Mouse (Mus musculus) right cerebral cortex, postnatal 10 days (tissue): ENCODE measurements around the gene Epop.
"Not testable (repeated sequence)": the region's sequence is repeated elsewhere in the genome, so short reads cannot be mapped to it uniquely, and the experiment has no call there.

Experiments
- DNase-seq, 2 experiments: peaks; one replicate each; pipeline ENCODE4 v3.0.0; 2021; ENCODE audit warnings: low spot score in 2 of 2

Gene Epop

GRCm38 (mm10) chr11:97660734-97661647, 31.5 kb upstream of the Epop start:
- no peak for DNase-seq

DNA sequence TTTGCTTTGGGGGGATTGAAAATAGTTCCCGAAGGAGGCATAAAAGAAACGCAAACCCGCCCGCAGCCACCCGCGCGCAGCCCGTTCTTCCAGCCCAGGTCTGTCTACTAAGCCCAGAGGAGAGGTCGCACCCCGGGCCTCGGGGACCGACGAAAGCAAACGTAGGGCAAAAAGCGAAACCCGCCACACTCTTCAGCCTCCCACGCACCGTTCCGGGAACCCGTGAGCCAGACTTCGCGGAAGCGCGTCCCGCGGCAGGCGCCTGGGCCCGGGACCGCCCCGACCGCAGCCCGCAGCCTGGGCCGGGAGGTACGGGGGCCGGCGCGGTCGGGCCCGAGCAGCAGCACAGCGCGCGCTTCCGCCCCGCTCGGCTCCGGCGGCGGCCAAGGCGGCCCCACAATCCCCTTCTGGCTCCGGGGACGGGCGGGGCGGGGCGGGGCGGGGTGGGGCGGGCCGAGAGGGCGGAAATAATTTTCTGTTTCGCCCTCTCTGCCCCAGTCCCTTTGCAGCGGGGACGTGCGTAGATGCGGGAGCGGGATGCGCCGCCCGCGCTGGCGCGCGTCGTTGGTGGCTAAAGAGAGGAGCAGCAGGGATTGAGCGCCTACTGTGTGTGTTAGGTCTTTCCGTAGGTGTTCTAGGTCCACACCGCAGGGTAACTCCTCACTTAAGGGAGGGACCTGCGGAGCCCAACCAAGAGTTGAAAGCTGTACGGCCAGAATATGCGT, 30.6 kb upstream of the Epop start:
- DNase-seq = peak; percentile 74 to 80

- no peak for DNase-seq
These were observed 29.9 kb upstream of the Epop start for GRCm38 (mm10) chr11:97659267-97659989.

GRCm38 (mm10) chr11:97658751-97659266, 29.3 kb upstream of the Epop start:
- DNase-seq = no peak

GRCm38 (mm10) chr11:97657967-97658366, 28.5 kb upstream of the Epop start:
- DNase-seq = not testable (repeated sequence)

- no peak for DNase-seq
These were observed 27.9 kb upstream of the Epop start for GRCm38 (mm10) chr11:97657184-97657945.

DNA sequence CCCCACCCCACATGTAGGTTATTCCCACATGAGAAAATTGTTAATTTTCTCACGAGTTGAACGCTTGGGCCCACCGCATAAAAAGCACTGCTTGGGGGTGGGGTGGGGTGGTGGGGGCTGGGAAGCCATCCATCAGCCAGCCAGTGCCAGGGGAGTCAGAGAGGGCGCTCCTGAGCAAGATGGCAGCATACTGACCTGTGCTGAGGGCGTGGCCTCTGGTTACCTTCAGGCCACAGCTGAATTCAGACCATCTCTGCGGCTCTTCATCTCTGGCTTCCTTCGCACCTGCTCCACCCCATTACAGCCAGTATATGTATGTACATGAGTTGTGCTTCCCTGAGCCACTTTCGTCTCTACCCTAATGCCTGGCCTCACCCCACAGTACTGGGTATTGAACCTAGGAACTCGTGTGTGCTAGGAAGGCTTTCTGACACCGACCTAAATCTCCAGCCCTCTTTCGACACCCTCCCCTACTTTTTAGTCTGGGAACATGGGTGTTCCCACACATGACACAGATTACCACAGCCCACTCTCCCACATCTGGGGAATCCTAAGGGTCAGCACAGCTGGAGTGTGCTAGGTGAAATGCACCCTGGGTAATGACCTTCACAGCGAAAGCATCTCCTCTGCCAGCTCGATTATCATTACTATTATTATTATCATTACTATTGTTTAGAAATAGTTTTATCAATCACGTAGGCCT, 26.9 kb upstream of the Epop start:
- no peak for DNase-seq

DNA sequence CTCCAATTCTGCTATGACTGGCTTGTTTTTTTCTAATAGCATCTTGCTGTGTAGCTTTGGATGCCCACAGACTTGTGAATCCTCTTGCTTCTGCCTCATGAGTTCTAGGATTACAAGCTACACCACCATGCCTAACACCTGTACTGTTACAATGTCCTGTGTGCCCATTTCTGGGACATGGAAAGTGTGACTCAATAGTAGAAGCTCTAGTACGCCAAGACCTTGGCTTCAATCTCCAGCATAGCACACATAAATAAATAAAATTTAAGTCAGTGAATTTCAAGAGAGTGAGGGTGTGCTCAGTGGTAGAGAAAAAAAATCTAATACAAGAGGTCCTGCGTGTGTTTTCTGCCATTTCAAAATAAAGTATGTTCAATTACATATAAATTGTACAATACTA, 24.7 kb upstream of the Epop start:
- no peak for DNase-seq

DNA sequence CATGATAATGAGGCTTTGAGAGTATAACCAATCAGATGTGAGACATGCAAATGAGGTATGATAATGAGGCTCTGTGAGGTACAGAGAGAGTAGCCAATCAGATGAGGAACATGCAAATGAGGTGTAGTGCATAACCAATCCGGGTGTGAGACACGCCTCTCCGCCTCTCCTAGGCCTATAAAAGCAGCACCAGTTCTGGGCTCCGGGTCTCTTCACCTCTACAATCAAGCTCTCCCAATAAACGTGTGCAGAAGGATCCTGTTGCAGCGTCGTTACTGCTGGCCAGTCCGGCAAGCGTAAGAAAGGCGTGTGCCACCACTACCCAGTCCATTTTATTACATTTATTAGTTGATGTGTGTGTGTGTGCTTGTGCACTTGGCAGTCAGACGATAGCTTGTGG, 23.9 kb upstream of the Epop start:
- not testable (repeated sequence) for DNase-seq

DNA sequence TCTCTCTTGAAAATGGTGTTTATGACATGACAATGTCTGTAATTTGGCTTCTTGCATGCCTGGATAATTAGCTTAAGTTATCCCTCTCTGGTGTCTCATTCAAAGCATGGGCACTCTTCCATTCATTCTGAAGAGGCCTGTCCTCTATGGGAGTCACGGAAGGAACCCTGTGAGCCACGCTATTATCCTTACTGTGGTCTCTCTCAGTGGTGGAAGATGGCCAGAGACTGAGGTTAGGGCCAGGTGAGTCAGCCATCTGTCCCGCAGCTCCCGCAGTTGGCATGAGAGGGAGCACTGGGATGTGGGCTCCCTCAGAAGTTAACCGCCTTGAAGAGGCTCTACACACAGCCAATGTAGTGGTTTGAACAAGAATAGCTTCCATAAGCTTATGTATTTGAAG, 20.8 kb upstream of the Epop start:
- DNase-seq = no peak

DNA sequence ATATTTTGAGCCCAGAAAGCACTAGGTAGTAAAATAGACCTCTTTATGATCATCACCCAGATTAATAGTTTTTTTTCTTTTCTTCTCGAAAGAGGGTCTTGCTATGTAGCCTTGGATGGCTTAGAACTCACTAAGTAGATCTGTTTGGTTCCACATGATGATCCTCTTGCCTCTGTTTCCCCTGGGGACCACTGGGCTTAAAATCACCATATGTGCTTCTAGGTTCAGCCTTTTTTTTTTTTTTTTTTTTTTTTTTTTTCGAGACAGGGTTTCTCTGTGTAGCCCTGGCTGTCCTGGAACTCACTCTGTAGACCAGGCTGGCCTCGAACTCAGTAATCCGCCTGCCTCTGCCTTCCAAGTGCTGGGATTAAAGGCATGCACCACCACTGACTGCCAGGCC, 19.0 kb upstream of the Epop start:
- DNase-seq = not testable (repeated sequence)

- DNase-seq = peak; percentile 58 to 73
These were observed 15.3 kb upstream of the Epop start for GRCm38 (mm10) chr11:97644834-97645233.

DNA sequence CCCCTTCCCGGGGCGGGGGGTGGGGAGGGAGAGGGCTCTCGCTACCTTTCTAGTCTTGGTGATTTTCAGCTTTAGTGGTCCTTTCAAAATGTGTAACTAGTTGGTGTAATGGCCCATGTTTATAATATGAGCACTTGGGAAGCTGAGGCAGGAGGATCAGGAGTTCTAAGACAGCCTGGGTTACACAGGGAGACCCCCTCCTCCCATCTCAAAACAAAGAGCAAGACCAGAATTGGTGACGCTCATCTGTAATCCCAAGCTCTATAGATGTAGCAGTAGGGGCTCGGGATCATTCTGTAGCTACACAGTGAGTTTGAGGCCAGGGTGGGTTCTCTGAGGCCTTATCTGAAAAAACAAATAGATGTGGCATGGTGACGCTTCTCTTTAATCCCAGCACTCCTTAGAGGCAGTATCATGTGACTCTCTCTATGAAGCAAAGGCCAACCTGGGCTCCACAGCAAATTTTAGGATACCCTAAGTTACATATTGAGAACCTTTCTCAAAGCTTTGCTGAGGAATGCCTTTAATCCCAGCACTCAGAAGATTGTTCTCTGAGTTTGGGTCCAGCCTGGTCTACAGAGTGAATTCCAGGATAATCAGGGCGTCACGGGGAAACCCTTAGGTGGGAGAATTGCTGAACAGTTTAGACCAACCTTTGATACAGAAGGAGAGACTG, 14.0 kb upstream of the Epop start:
- DNase-seq = no peak

- no peak for DNase-seq
These were observed 13.2 kb upstream of the Epop start for GRCm38 (mm10) chr11:97642746-97643145.

DNA sequence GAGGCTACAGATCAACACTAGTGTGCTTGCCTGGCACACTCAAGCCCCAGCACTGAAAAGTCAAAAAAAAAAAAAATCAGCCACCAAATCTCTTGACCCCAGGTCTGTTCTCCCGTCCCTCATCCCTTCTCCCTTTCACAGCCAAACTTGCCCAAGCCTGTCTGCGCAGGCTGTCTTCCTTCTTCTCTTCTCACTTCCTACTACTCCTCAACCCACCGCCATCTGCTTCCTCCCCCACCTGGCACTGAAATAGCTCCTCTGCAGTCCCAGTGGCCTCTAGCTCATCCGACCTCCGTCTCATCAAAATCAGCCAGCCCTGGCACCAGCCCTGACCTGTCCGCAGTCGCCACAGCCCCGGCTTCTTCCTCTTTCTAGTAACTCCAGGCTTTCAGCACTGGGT, 12.2 kb upstream of the Epop start:
- peak; percentile 71 to 86 for DNase-seq

DNA sequence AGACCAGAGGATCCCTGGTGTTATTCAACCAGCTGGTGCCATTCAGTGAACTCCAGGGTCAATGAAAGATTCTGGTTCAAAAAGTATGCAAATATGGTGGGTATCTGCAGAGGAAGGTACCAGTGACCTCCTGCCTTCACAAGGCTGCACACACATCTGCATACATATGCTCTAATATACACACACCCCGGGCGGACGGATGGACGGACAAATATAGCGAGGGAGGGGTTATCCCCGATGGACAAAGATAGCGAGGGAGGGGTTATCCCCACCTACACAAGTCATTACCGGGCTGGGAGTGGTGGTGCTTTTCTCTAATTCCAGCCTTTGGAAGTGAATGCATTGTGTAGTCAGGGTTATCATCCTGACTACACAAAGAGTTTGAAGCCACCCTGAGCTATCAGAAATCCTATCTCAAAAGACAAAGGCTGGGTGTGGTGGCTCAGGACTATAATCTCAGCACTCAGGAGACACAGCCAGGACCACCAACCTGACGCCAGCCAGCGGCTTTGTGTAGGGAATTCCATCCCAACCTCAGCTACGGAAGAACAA, 6.0 kb upstream of the Epop start:
- no peak for DNase-seq

DNA sequence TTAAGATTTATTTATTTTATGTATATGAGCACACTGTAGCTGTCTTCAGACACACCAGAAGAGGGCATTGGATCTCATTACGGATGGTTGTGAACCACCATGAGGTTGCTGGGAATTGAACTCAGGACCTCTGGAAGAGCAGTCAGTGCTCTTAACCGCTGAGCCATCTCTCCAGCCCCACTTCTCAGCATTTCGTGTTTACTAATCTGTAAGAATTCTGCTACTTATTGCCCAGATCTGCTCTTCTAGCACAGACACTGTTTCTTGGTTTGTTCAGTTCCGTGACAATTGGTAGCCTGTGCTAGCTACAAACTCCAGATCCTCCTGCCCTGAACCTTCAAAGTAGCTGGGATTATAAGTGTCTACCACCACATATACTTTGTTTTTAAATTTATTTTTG, 2.9 kb upstream of the Epop start:
- DNase-seq = not testable (repeated sequence)

DNA sequence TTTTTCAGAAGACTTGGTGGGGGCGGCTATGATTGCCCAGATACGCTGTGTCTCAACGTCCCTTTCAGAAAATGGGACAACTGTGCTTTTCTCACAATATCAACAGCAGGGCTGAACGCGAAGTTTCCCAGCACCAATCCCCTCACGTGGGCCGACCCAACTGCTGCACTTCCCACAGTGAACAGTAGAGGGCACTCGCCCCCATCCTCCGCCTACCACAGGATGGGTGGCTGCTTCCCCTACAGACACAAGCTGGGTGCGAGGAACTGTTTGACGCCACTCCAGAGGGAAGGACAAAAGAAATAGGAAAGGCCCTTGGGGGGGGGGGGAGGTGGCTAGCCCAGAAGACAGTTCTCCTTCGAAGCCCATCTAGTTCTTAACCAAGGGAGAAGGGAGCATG, 2.4 kb upstream of the Epop start:
- peak; percentile 79 to 85 for DNase-seq

GRCm38 (mm10) chr11:97631500-97631899, 2.0 kb upstream of the Epop start:
- DNase-seq = no peak

- DNase-seq = no peak
These were observed 1.5 kb upstream of the Epop start for GRCm38 (mm10) chr11:97631046-97631445.
